Mouse (Mus musculus): ENCODE data around the gene Atp6v1g1. TPM values are rescaled to one million over a fixed set of nuclear protein-coding genes. Genes with fewer than 3 reads are reported as not detected.
A peak's percentile ranks its signal among the peaks of the same experiment; 100 is the strongest.

Gene Atp6v1g1
- polyA plus RNA-seq, 1 experiment from 2014 or later, result 318 TPM

DNA sequence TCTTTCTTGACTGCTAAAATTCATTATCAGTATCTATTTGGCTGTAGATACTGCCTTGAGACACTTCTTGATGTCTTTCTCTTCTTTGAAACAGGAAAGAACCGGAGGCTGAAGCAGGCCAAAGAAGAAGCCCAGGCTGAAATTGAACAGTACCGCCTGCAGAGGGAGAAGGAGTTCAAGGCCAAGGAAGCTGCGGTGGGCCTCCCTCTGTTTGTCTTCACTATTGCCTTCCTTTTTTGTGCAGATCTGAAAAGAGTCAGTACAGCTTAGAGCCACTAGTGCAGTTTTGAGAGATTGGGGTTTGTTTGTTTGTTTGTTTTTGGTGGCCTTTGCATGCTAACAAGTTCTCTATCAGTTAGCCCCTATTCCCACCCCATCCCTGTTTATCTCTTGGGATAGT is 3.9 kb downstream of the Atp6v1g1 start:
- Histone ChIP-seq H3K27ac (no peak overlapping the region), H3K4me1 (peaks cover 27% of the 10 kb centered on the region), H3K4me2 (replicated peaks) (no peak overlapping the region), H3K9ac (no peak overlapping the region), H3K9me3 (no peaks in the 10 kb centered on the region), H3K4me3 (no peak overlapping the region), H3K27me3 (no peaks in the 10 kb centered on the region), H3K36me3 (peaks cover 50% of the 10 kb centered on the region)
- ATAC-seq (ENCODE audit: low FRiP score, low read depth), result no peak
- 87% methylated on average over 3 of the region's 3 CpGs for WGBS

- Histone ChIP-seq H3K4me1 (peaks cover 17% of the 10 kb centered on the region), H3K9me3 (no peaks in the 10 kb centered on the region), H3K4me2 (replicated peaks) (no peak overlapping the region), H3K27ac (no peak overlapping the region), H3K36me3 (peaks cover 66% of the 10 kb centered on the region), H3K27me3 (no peaks in the 10 kb centered on the region), H3K4me3 (no peak overlapping the region), H3K9ac (no peak overlapping the region)
- no peak for ATAC-seq (ENCODE audit: low FRiP score, low read depth)
- WGBS, result 86% methylated on average over 3 of the region's 3 CpGs
Observed at GRCm38 (mm10) chr4:63550908-63551307, 6.3 kb downstream of the Atp6v1g1 start.

DNA sequence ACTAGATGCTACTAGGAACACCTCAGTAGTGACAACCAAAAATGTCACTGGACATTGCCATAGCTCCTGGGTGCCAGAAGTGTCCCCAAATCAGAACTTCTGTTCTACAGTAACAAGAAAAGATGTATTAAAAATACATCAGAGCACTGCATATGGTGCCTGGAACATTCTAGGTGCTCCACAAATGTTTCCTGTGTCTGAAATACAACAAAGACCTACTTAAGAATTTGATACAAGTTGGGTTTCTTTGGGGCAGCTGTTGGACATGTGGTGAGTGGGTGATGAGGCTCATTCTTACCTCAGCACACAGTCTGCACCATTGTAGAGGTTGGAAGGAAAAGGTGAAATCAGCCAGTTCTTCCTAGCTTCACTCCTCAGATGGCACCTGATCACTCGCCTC is 8.3 kb downstream of the Atp6v1g1 start:
- Histone ChIP-seq H3K27ac (no peak overlapping the region), H3K4me2 (replicated peaks) (no peak overlapping the region), H3K36me3 (peaks cover 65% of the 10 kb centered on the region), H3K27me3 (no peaks in the 10 kb centered on the region), H3K9me3 (no peaks in the 10 kb centered on the region), H3K4me1 (peaks cover 13% of the 10 kb centered on the region), H3K9ac (no peak overlapping the region), H3K4me3 (no peak overlapping the region)
- no peak for ATAC-seq (ENCODE audit: low FRiP score, low read depth)
- WGBS, result 93% methylated on average over 1 of the region's 1 CpGs

- ATAC-seq (ENCODE audit: low FRiP score, low read depth), result no peak
- Histone ChIP-seq H3K9ac (no peak overlapping the region), H3K9me3 (no peaks in the 10 kb centered on the region), H3K27me3 (no peaks in the 10 kb centered on the region), H3K4me2 (replicated peaks) (no peak overlapping the region), H3K27ac (no peak overlapping the region), H3K4me3 (no peak overlapping the region), H3K36me3 (peaks cover 54% of the 10 kb centered on the region), H3K4me1 (peaks cover 18% of the 10 kb centered on the region)
- WGBS, result 76% methylated on average over 4 of the region's 4 CpGs
Observed at GRCm38 (mm10) chr4:63553789-63554576, 9.4 kb downstream of the Atp6v1g1 start.

DNA sequence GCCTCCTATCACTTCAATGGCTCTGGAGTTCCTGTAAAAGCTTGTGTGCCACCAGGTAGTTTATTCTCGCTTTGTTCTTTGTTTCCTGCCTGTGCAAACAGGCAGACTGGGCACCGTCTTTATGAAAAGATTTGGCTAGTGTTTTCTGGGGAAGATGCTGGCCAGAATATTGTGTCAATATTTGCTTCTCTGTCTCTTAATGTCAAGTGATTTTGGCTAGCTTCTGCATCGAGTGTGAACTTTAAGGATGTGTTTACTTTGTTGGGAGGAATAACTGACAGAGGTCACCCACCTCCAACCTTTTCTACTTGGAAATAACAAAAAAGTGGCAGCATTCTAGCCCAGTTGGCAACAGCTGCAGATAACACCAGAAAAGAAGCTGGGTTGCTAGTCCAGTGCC is 10.0 kb downstream of the Atp6v1g1 start:
- Histone ChIP-seq H3K36me3 (peaks cover 48% of the 10 kb centered on the region), H3K9ac (no peak overlapping the region), H3K27ac (no peak overlapping the region), H3K27me3 (no peaks in the 10 kb centered on the region), H3K4me3 (no peak overlapping the region), H3K9me3 (no peaks in the 10 kb centered on the region), H3K4me2 (replicated peaks) (no peak overlapping the region), H3K4me1 (peaks cover 24% of the 10 kb centered on the region)
- no peak for ATAC-seq (ENCODE audit: low FRiP score, low read depth)
- 75% methylated on average over 3 of the region's 3 CpGs for WGBS

- Histone ChIP-seq H3K4me3 (no peak overlapping the region), H3K27ac (no peak overlapping the region), H3K9me3 (no peaks in the 10 kb centered on the region), H3K9ac (no peak overlapping the region), H3K36me3 (peaks cover 46% of the 10 kb centered on the region), H3K27me3 (no peaks in the 10 kb centered on the region), H3K4me1 (peaks cover 29% of the 10 kb centered on the region), H3K4me2 (replicated peaks) (no peak overlapping the region)
- ATAC-seq (ENCODE audit: low FRiP score, low read depth), result no peak
- 91% methylated on average over 2 of the region's 2 CpGs for WGBS
Observed at GRCm38 (mm10) chr4:63555111-63555510, 10.5 kb downstream of the Atp6v1g1 start.

DNA sequence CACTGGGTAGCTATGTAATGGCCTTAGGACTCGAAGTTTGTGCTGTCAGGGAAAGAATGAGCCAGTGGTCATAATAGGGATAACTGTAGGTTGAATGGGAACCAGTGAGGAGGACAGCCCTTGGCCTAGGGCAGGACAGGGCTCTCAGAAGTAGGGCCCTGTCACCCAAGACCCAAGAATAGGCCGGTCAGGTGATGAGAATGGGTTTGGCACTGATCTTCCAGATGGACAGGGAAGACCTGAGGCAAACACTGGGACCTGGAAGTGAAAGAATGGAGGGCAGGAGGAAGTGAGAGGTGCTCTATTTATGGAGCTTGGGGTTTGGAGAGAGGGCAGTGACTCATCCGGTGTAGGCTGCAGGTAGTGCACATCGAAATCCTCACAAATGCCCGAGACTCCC is 12.1 kb downstream of the Atp6v1g1 start:
- Histone ChIP-seq H3K27me3 (no peaks in the 10 kb centered on the region), H3K36me3 (peaks cover 33% of the 10 kb centered on the region), H3K4me3 (no peak overlapping the region), H3K27ac (no peak overlapping the region), H3K9ac (no peak overlapping the region), H3K4me2 (replicated peaks) (no peak overlapping the region), H3K9me3 (no peaks in the 10 kb centered on the region), H3K4me1 (peaks cover 42% of the 10 kb centered on the region)
- 71% methylated on average over 5 of the region's 5 CpGs for WGBS
- ATAC-seq (ENCODE audit: low FRiP score, low read depth), result no peak

DNA sequence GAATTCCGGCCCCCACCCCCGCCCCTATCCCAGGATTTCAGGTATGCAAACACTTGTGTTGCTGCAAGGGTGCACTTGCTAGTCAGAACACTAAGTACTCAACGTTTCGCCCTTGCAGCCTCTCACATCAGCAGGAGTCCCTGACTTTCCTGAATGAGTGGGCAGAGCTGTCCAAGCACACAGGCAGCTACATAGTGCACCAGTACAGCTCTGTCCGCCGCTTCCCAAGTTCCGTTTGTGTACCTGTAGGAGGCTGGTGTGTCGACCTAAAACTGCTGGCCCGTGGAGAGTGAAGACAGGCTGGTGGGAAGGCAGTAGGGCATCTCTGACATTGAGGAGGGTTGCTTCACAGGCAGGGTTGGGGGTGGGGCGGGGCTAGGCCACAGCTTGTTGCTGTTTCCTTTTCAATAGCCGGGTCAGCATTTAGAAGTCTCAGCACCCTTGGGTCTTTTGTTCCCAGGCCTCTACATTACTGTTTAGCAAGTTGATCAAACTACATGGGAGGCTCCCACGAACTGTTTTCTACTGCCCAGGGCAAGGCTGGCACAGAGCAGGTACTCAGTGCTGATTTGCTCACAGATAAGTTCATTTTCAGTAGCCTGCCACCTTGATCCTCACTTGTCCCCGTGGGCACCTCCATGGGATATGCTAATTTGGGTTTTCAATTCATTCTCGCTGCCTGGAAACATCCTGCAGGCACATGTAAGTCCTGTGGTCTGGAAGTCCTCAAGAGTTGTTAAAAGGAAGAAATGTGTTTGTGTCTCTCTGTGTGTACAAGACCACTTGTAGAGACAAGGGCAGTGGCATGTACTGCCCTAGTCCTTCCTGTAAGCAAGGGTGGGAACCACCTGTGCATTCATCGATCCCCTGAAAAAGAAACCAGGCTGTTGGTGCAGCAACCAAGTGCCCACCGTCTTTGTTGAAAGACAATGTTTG is 12.8 kb downstream of the Atp6v1g1 start:
- Histone ChIP-seq H3K4me1 (peaks cover 44% of the 10 kb centered on the region), H3K4me3 (0 out of 2 replicates have a peak overlapping the region, but pooled peaks have one; percentile 64), H3K9me3 (no peaks in the 10 kb centered on the region), H3K4me2 (replicated peaks) (peak overlapping the region; percentile 74), H3K9ac (peak overlapping the region; percentile 88), H3K36me3 (peaks cover 26% of the 10 kb centered on the region), H3K27ac (no peak overlapping the region), H3K27me3 (no peaks in the 10 kb centered on the region)
- ATAC-seq (ENCODE audit: low FRiP score, low read depth), result no peak
- 37% methylated on average over 16 of the region's 16 CpGs for WGBS

DNA sequence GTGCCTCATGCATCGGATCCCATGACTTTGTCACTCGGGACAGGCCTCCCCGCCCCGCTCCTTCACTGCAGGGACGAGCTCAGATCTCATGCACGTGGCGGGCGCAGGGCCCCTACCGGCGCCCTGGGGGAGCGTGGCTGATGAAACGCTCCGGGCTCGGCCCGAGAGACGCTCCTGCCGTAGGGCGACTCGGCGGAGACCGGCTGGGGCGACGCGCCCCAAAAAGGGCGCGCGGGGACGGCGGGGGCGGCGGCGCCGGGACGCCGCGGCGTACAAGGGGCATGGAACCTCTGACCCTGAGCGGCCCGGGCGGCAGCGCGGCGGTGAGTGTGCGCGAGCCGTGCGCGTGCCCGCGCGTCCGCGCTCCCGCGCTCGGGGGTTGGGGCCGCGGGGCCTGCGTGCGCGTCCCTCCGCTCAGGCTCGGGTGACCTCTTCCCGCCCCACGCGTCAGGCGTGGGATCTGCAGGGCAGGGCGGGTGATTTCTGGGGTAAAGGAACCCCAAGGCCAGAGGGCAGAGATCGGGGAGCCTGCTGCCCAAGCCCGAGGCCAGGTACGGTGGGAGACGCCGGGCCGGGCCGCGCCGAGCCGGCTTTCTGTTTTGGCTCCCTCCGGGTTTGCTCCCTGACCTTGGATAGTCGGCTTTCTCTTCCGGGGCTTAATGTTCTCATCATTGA is 14.0 kb downstream of the Atp6v1g1 start, which contains the start of gene Tmem268:
Gene Tmem268 (plus strand): TSS at position 375 of the 675 bp plus-strand sequence.
- Histone ChIP-seq H3K4me2 (replicated peaks) (peak within 1 kb of the TSS; percentile 74), H3K9me3 (no peaks in the 10 kb centered on the region), H3K4me1 (peaks cover 45% of the 10 kb centered on the region), H3K27ac (peak within 1 kb of the TSS; percentile 48; the same call in 1 of the 2 replicates), H3K9ac (peak within 1 kb of the TSS; percentile 88), H3K36me3 (peaks cover 16% of the 10 kb centered on the region), H3K27me3 (no peaks in the 10 kb centered on the region), H3K4me3 (peak within 1 kb of the TSS; percentile 64)
- peak; percentile 82 for ATAC-seq (ENCODE audit: low FRiP score, low read depth)
- WGBS, result under 1% methylated on average over 60 of the region's 81 CpGs

GRCm38 (mm10) chr4:63559127-63559697 is 14.6 kb downstream of the Atp6v1g1 start:
- H3K9me3 ChIP-seq, result no peaks in the 10 kb centered on the region
- ATAC-seq (ENCODE audit: low FRiP score, low read depth), result 0 out of 2 replicates have a peak, but pooled peaks have one; percentile 17
- peak overlapping the region; percentile 74 for H3K4me2 ChIP-seq (replicated peaks)
- H3K4me3 ChIP-seq, result peak overlapping the region; percentile 64
- peaks cover 45% of the 10 kb centered on the region for H3K4me1 ChIP-seq
- WGBS, result 33% methylated on average over 9 of the region's 9 CpGs
- H3K9ac ChIP-seq, result peak overlapping the region; percentile 88
- H3K27ac ChIP-seq, result peak overlapping the region; percentile 48; the same call in 1 of the 2 replicates
- 0 out of 2 replicates have a peak, but pooled peaks cover 12% of the 10 kb centered on the region for H3K36me3 ChIP-seq
- no peaks in the 10 kb centered on the region for H3K27me3 ChIP-seq

GRCm38 (mm10) chr4:63560079-63560478 is 15.5 kb downstream of the Atp6v1g1 start:
- 73% methylated on average over 8 of the region's 8 CpGs for WGBS
- H3K9me3 ChIP-seq, result no peaks in the 10 kb centered on the region
- H3K27me3 ChIP-seq, result no peaks in the 10 kb centered on the region
- no peak for ATAC-seq (ENCODE audit: low FRiP score, low read depth)
- H3K9ac ChIP-seq, result no peak overlapping the region
- H3K4me2 ChIP-seq (replicated peaks), result peak overlapping the region; percentile 74; the same call in 1 of the 2 replicates
- H3K27ac ChIP-seq, result no peak overlapping the region
- H3K36me3 ChIP-seq, result peaks cover 11% of the 10 kb centered on the region; the same call in 1 of the 2 replicates
- H3K4me1 ChIP-seq, result peaks cover 45% of the 10 kb centered on the region
- no peak overlapping the region for H3K4me3 ChIP-seq
